Mouse (Mus musculus) olfactory bulb, adult 2 months (tissue): ENCODE results near the gene Eef2k. TPM values are rescaled to one million over a fixed set of nuclear protein-coding genes. Genes with fewer than 3 reads are reported as not detected.
A peak's percentile ranks its signal among the peaks of the same experiment; 100 is the strongest.

Experiments used
- H3K27ac ChIP-seq: fragments of 200-500 bp; 2 replicates; pipeline ENCODE4 v1.5.1; 2012; ENCODE audit warnings: low read depth, low read length; ENCODE audit not compliant: insufficient read depth
- H3K4me1 ChIP-seq: fragments of 200-500 bp; 2 replicates; pipeline ENCODE4 v1.6.1; 2012; ENCODE audit warnings: low read length; ENCODE audit not compliant: control insufficient read depth, insufficient read depth
- H3K4me3 ChIP-seq: fragments of 200-500 bp; 2 replicates; pipeline ENCODE4 v1.5.1; 2012; ENCODE audit warnings: mild to moderate bottlenecking, low read depth, low read length, moderate library complexity; ENCODE audit not compliant: insufficient read depth
- CTCF ChIP-seq: fragments of 200-500 bp; IDR thresholded peaks from 2 replicates; pipeline ENCODE4 v1.5.1; 2012; ENCODE audit warnings: low read depth, mild to moderate bottlenecking, low read length, moderate library complexity; ENCODE audit not compliant: insufficient read depth
- POLR2A ChIP-seq: fragments of 200-500 bp; IDR thresholded peaks from 2 replicates; pipeline ENCODE4 v1.6.1; 2012; ENCODE audit warnings: mild to moderate bottlenecking, low read depth, low read length, moderate library complexity; ENCODE audit not compliant: insufficient read depth
- WGBS: fragments of 180-500 bp; shearing (Covaris S2); methylation state at CpG from one replicate; pipeline ENCODE4 v1.1.7; 2018; 5-methylcytosine and 5-hydroxymethylcytosine counted together
- polyA plus RNA-seq: library from polyadenylated mRNA; stranded (reverse); fragments of >200 nt; gene quantifications from 2 replicates; pipeline ENCODE4 v1.2.4, GENCODE M21; 2012; ENCODE audit warnings: low replicate concordance; ENCODE audit not compliant: missing spikeins, insufficient read depth, insufficient read length

Eef2k gene
- polyA plus RNA-seq, 1 experiment, result not detected

DNA sequence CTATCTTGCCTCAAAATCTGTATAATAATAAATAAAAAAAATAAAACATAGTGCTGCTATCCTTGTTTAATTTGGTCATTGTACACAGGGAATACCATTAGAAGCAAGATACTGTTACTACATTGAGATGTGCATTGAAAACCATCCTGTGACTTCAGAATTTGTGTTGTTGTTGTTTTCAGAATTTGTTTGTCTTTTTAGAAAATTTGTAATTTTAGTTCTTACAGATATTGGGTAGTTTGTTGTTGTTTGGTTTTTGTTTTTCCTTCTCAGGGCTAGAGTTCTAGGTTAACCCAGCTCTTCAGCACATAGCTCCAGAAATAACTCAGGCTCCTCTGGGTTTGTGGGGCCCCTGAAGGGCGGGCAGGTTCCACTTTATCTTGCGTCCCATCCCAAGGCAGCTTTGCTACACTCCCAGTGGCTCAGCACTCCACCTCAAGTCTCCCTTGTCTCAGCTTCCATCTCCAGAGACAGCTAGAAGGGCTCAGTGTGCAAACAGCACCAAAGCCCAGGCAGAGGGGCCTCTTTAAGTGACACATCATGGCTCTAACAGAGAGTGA lies 18.9 kb downstream of the Eef2k start:
- H3K4me1 ChIP-seq, result peaks cover 7% of the 10 kb centered on the region
- H3K27ac ChIP-seq, result no peak overlapping the region
- TF ChIP-seq CTCF (no peak), POLR2A (no peak)
- no peak overlapping the region for H3K4me3 ChIP-seq
- 84% methylated on average over 2 of the region's 2 CpGs for WGBS

- Histone ChIP-seq H3K4me1 (peaks cover 7% of the 10 kb centered on the region), H3K27ac (no peak overlapping the region), H3K4me3 (no peak overlapping the region)
- 72% methylated on average over 3 of the region's 3 CpGs for WGBS
- TF ChIP-seq POLR2A, result no peak
- no peak for TF ChIP-seq CTCF
Measured at GRCm38 (mm10) chr7:120862196-120862595, 19.6 kb downstream of the Eef2k start.

DNA sequence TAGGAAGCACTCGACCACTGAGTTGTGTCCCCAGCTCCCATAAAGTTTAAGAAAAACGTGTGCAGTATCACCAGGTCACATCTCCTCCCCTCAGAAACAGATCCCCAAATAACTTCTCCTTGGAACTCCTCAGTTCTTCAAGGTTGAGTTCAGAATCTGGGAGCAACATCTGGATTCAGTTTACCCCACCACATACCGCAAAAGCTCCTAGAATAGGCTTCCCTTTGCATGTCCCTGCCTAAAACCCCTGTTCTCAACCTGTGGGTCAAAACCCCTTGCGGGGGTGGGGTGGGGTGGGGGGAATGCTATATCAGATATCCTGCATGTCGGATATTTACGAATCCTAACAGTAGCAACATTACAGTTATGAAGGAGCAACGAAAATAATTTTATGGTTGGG lies 20.0 kb downstream of the Eef2k start:
- WGBS, result 83% methylated on average over 7 of the region's 7 CpGs
- Histone ChIP-seq H3K27ac (no peak overlapping the region), H3K4me1 (peaks cover 7% of the 10 kb centered on the region), H3K4me3 (no peak overlapping the region)
- no peak for TF ChIP-seq CTCF
- TF ChIP-seq POLR2A, result no peak

DNA sequence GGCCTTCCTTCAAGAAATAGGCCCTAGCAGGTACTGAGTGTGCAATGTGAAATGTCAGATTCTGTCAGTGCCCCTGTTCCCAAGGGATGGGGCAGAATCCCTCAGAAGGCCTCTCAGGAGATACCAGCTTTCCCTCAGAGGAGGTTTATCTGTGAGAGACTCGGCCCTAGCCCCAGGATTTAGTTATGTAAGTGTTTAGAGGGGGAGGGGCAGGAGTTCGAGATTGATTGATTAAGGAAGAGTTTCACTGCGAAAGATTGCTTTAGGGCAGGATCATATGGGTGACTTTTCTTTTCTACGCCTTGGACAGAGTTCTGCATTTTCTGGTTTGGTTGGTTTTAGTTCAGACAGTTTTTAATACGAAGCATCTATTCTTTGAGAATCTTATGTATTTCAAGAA lies 20.8 kb downstream of the Eef2k start:
- TF ChIP-seq POLR2A, result no peak
- no peak for TF ChIP-seq CTCF
- Histone ChIP-seq H3K4me3 (no peak overlapping the region), H3K4me1 (peaks cover 7% of the 10 kb centered on the region), H3K27ac (no peak overlapping the region)
- 82% methylated on average over 5 of the region's 5 CpGs for WGBS

DNA sequence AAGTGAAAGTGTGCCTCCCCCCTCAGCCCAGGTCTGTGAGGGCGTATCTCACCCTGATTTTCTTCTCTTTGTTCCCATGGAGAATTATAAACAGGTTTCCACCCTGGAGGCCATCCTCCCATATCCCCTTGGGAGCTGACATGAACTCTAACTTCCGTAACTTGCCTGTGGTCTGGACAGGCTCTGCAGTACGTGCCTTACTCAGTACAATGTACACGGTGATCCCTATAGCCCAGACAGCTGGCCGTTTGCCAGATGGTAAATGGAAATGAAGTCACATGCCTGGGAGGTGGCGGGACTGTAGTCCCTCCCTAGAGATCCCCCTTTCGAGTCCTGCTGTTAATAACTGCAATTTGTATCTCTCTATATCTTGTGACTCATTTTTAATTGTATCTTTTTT lies 22.5 kb downstream of the Eef2k start:
- WGBS, result 21% methylated on average over 7 of the region's 7 CpGs
- no peak overlapping the region for H3K4me3 ChIP-seq
- peak overlapping the region; percentile 16; the same call in 1 of the 2 replicates for H3K27ac ChIP-seq
- H3K4me1 ChIP-seq, result peaks cover 7% of the 10 kb centered on the region
- TF ChIP-seq POLR2A (no peak), CTCF (no peak)

- Histone ChIP-seq H3K27ac (peak overlapping the region; percentile 75), H3K4me1 (peaks cover 7% of the 10 kb centered on the region), H3K4me3 (no peak overlapping the region)
- TF ChIP-seq POLR2A, result no peak
- 52% methylated on average over 4 of the region's 4 CpGs for WGBS
Measured at GRCm38 (mm10) chr7:120865832-120866231, 23.2 kb downstream of the Eef2k start.

DNA sequence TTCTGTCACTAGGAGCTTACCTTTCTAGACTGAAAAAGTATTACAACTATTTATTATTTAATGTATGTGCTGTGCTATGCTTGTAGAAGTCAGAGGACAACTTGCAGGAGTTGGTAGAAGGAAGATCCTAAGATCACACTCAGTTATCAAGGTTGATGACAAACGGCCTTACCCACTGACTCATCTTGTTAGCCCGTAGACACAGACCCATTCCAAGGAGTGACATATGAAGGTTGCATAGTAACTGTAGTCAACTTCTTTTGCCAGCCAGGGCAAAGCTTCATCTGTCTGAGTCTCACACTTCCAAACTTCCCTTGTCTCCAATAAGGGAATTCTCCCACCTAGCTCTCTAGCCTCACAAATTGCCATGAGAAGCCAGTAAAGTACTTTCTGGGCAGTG lies 24.1 kb downstream of the Eef2k start:
- no peak overlapping the region for H3K27ac ChIP-seq
- TF ChIP-seq CTCF (no peak), POLR2A (no peak)
- no peak overlapping the region for H3K4me3 ChIP-seq
- peaks cover 7% of the 10 kb centered on the region for H3K4me1 ChIP-seq
- WGBS, result 74% methylated on average over 2 of the region's 2 CpGs

DNA sequence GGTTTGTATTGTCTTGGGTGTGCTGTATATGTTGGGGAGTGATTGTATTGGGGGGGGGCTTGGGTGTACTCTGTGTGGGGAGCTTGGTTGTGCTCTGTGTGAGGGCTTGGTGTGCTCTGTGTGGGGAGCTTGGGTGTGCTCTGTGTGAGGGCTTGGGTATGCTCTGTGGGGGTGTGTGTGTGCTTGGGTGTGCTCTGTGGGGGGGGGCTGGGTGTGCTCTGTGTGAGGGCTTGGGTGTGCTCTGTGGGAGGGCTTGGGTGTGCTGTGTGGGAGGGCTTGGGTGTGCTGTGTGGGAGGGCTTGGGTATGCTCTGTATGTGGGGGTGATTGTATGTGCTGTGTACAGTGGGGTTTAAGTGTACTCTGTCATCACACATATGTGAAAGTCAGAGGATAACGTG lies 25.1 kb downstream of the Eef2k start:
- Histone ChIP-seq H3K4me1 (peaks cover 7% of the 10 kb centered on the region), H3K27ac (no peak overlapping the region), H3K4me3 (no peak overlapping the region)
- TF ChIP-seq POLR2A (no peak), CTCF (no peak)
- WGBS, result 100% methylated on average over 1 of the region's 1 CpGs

- Histone ChIP-seq H3K27ac (no peak overlapping the region), H3K4me3 (no peak overlapping the region), H3K4me1 (peaks cover 7% of the 10 kb centered on the region)
- TF ChIP-seq POLR2A (no peak), CTCF (no peak)
- WGBS, result 67% methylated on average over 5 of the region's 5 CpGs
Measured at GRCm38 (mm10) chr7:120869883-120870282, 27.3 kb downstream of the Eef2k start.

DNA sequence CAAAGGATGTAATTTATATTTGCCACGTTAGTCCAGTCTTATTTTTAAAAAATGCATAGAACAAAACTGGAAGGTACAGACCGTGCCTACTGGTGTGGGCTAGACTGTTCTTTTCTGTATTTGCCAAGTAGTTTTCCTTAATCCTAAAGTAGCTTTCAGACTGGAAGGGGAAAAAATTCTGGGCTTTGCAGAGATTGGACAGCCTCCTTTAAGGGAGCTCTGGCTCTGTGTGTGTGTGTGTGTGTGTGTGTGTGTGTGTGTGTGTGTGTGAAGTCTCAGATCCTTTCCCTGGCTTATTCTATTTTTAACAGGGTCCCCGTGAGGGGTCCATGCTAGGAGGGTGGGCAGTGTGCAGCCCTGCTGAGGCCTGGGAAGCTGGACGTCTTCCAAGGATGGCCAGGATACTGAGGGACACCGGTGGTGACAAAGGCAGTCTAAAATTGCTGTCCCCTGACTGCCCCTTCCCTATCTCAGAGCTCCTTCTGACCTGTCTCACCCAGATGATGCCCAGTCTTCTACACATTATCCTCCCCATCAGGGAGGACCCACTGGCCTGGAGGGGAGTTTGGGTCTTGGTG lies 27.9 kb downstream of the Eef2k start:
- WGBS, result 58% methylated on average over 5 of the region's 5 CpGs
- TF ChIP-seq POLR2A (no peak), CTCF (no peak)
- Histone ChIP-seq H3K4me1 (peaks cover 7% of the 10 kb centered on the region), H3K27ac (no peak overlapping the region), H3K4me3 (no peak overlapping the region)
